Mouse (Mus musculus) MEL (cell line): ENCODE data around the gene Dgke. TPM values are rescaled to one million over a fixed set of nuclear protein-coding genes. Genes with fewer than 3 reads are reported as not detected.
A peak's percentile ranks its signal among the peaks of the same experiment; 100 is the strongest.

Experiments
- DNase-seq: peaks from one replicate; pipeline ENCODE4 v3.0.0; 2011; ENCODE audit warnings: low read depth, low spot score
- H3K27ac ChIP-seq: 2 replicates; pipeline ENCODE4 v1.5.1; 2012; ENCODE audit warnings: low read depth, mild to moderate bottlenecking, control low read depth, low read length, moderate library complexity; ENCODE audit not compliant: control insufficient read depth
- H3K27me3 ChIP-seq, 2 experiments: fragments of 150-350 bp in 1 of 2; sonication (generic) in 1 of 2; 2 replicates each; pipeline ENCODE4 v1.6.1; 2012; ENCODE audit warnings: low read length in 2 of 2, mild to moderate bottlenecking in 2 of 2, improper control_type of control experiment in 1 of 2, moderate library complexity in 1 of 2; ENCODE audit not compliant: insufficient read depth in 2 of 2, control insufficient read depth in 1 of 2
- H3K36me3 ChIP-seq, 2 experiments: 2 replicates each; pipeline ENCODE4 v1.6.1; 2012 to 2014; ENCODE audit warnings: low read length in 2 of 2, improper control_type of control experiment in 1 of 2, inconsistent platforms in 1 of 2, mild to moderate bottlenecking in 1 of 2; ENCODE audit not compliant: insufficient read depth in 2 of 2, control insufficient read depth in 1 of 2
- H3K4me1 ChIP-seq, 2 experiments: fragments of 150-350 bp in 1 of 2; sonication (generic) in 1 of 2; 2 replicates each; pipeline ENCODE4 v1.6.1; 2012; ENCODE audit warnings: low read length in 2 of 2, improper control_type of control experiment in 1 of 2, mild to moderate bottlenecking in 1 of 2; ENCODE audit not compliant: insufficient read depth in 2 of 2, control insufficient read depth in 1 of 2
- H3K4me3 ChIP-seq, 2 experiments: fragments of 150-350 bp in 1 of 2; sonication (generic) in 1 of 2; 2 replicates each; pipeline ENCODE4 v1.5.1; 2012; ENCODE audit warnings: low read depth in 2 of 2, low read length in 2 of 2, mild to moderate bottlenecking in 2 of 2, moderate library complexity in 2 of 2, control low read depth in 1 of 2, improper control_type of control experiment in 1 of 2; ENCODE audit not compliant: control insufficient read depth in 1 of 2, insufficient read depth in 1 of 2
- H3K79me2 ChIP-seq: 2 replicates; pipeline ENCODE4 v1.6.1; 2012; ENCODE audit warnings: mild to moderate bottlenecking, low read length, moderate library complexity; ENCODE audit not compliant: control insufficient read depth, poor library complexity, insufficient read depth
- H3K9ac ChIP-seq: 2 replicates; pipeline ENCODE4 v1.6.1; 2012; ENCODE audit warnings: low read depth, mild to moderate bottlenecking, control low read depth, low read length, moderate library complexity; ENCODE audit not compliant: control insufficient read depth, poor library complexity, severe bottlenecking
- H3K9me3 ChIP-seq: fragments of 150-350 bp; sonication (generic); replicated peaks from 2 replicates; pipeline ENCODE4 v1.6.1; 2012; ENCODE audit warnings: mild to moderate bottlenecking, low read length, improper control_type of control experiment, moderate library complexity; ENCODE audit not compliant: insufficient read depth
- BHLHE40 ChIP-seq: IDR thresholded peaks from 2 replicates; pipeline ENCODE4 v1.6.1; 2012; ENCODE audit warnings: low read depth, mild to moderate bottlenecking, inconsistent platforms, low read length, improper control_type of control experiment, borderline replicate concordance
- CHD1 ChIP-seq: IDR thresholded peaks from 2 replicates; pipeline ENCODE4 v1.6.1; 2012; ENCODE audit warnings: low read depth, mild to moderate bottlenecking, inconsistent platforms, low read length, improper control_type of control experiment
- CHD2 ChIP-seq: IDR thresholded peaks from 2 replicates; pipeline ENCODE4 v1.6.1; 2011; ENCODE audit warnings: low read length, improper control_type of control experiment
- CTCF ChIP-seq, 3 experiments: IDR thresholded peaks in 2 of 3; conservative IDR thresholded peaks in 1 of 3; 2 replicates each; pipeline ENCODE4 v1.5.1; 2011 to 2012; ENCODE audit warnings: low read length in 3 of 3, low read depth in 2 of 3, mild to moderate bottlenecking in 2 of 3, improper control_type of control experiment in 1 of 3, inconsistent platforms in 1 of 3, mixed read lengths in 1 of 3, moderate library complexity in 1 of 3; ENCODE audit not compliant: control insufficient read depth in 1 of 3, insufficient read depth in 1 of 3, poor library complexity in 1 of 3, severe bottlenecking in 1 of 3
- E2F4 ChIP-seq: IDR thresholded peaks from 2 replicates; pipeline ENCODE4 v1.6.1; 2011; ENCODE audit warnings: low read depth, low read length, improper control_type of control experiment, borderline replicate concordance
- ELF1 ChIP-seq: IDR thresholded peaks from 2 replicates; pipeline ENCODE4 v1.6.1; 2014; ENCODE audit warnings: low read depth, mild to moderate bottlenecking, inconsistent platforms, low read length, improper control_type of control experiment, moderate library complexity
- EP300 ChIP-seq, 2 experiments: IDR thresholded peaks; 2 replicates each; pipeline ENCODE4 v1.6.1; 2011; ENCODE audit warnings: improper control_type of control experiment in 2 of 2, low read length in 2 of 2, low read depth in 1 of 2, mild to moderate bottlenecking in 1 of 2
- ETS1 ChIP-seq: IDR thresholded peaks from 2 replicates; pipeline ENCODE4 v1.6.1; 2012; ENCODE audit warnings: low read depth, mild to moderate bottlenecking, inconsistent platforms, low read length, improper control_type of control experiment, moderate library complexity
- GABPA ChIP-seq: IDR thresholded peaks from 2 replicates; pipeline ENCODE4 v1.6.1; 2012; ENCODE audit warnings: low read depth, mild to moderate bottlenecking, inconsistent platforms, low read length, improper control_type of control experiment, moderate library complexity
- GATA1 ChIP-seq: IDR thresholded peaks from 2 replicates; pipeline ENCODE4 v1.6.1; 2011; ENCODE audit warnings: low read depth, low read length, improper control_type of control experiment
- HCFC1 ChIP-seq: IDR thresholded peaks from 2 replicates; pipeline ENCODE4 v1.6.1; 2012; ENCODE audit warnings: low read depth, mild to moderate bottlenecking, inconsistent platforms, low read length, improper control_type of control experiment, moderate library complexity
- JUND ChIP-seq: IDR thresholded peaks from 2 replicates; pipeline ENCODE4 v1.6.1; 2011; ENCODE audit warnings: low read depth, mild to moderate bottlenecking, improper control_type of control experiment, low read length
- KAT2A ChIP-seq: conservative IDR thresholded peaks from 2 replicates; pipeline ENCODE4 v1.6.1; 2012; ENCODE audit warnings: low read depth, low read length, improper control_type of control experiment, inconsistent platforms
- MAFK ChIP-seq: IDR thresholded peaks from 2 replicates; pipeline ENCODE4 v1.6.1; 2011; ENCODE audit warnings: low read depth, mild to moderate bottlenecking, low read length, improper control_type of control experiment, borderline replicate concordance
- MAX ChIP-seq: IDR thresholded peaks from 2 replicates; pipeline ENCODE4 v1.6.1; 2011; ENCODE audit warnings: low read length, improper control_type of control experiment
- MAZ ChIP-seq: IDR thresholded peaks from 2 replicates; pipeline ENCODE4 v1.6.1; 2012; ENCODE audit warnings: low read depth, mild to moderate bottlenecking, inconsistent platforms, low read length, improper control_type of control experiment
- MEF2A ChIP-seq: IDR thresholded peaks from 2 replicates; pipeline ENCODE4 v1.6.1; 2014; ENCODE audit warnings: low read depth, mild to moderate bottlenecking, inconsistent platforms, low read length, improper control_type of control experiment; ENCODE audit not compliant: poor library complexity, insufficient replicate concordance, severe bottlenecking; ENCODE audit errors: extremely low read depth
- MXI1 ChIP-seq: IDR thresholded peaks from 2 replicates; pipeline ENCODE4 v1.6.1; 2011; ENCODE audit warnings: mild to moderate bottlenecking, low read depth, low read length, improper control_type of control experiment
- MYB ChIP-seq: IDR thresholded peaks from 2 replicates; pipeline ENCODE4 v1.6.1; 2011; ENCODE audit warnings: mild to moderate bottlenecking, low read depth, low read length, improper control_type of control experiment
- MYC ChIP-seq: IDR thresholded peaks from 2 replicates; pipeline ENCODE4 v1.6.1; 2011; ENCODE audit warnings: low read depth, mild to moderate bottlenecking, low read length, improper control_type of control experiment, moderate library complexity
- NELFE ChIP-seq: IDR thresholded peaks from 2 replicates; pipeline ENCODE4 v1.6.1; 2011; ENCODE audit warnings: low read depth, low read length, improper control_type of control experiment
- NRF1 ChIP-seq: IDR thresholded peaks from 2 replicates; pipeline ENCODE4 v1.6.1; 2014; ENCODE audit warnings: low read depth, mild to moderate bottlenecking, inconsistent platforms, low read length, improper control_type of control experiment, moderate library complexity; ENCODE audit not compliant: poor library complexity, insufficient read depth, severe bottlenecking
- POLR2A ChIP-seq, 2 experiments: IDR thresholded peaks; 2 replicates each; pipeline ENCODE4 v1.6.1; 2011 to 2012; ENCODE audit warnings: low read length in 2 of 2, mild to moderate bottlenecking in 2 of 2, control low read depth in 1 of 2, improper control_type of control experiment in 1 of 2, low read depth in 1 of 2, moderate library complexity in 1 of 2; ENCODE audit not compliant: control insufficient read depth in 1 of 2, insufficient read depth in 1 of 2, poor library complexity in 1 of 2
- POLR2AphosphoS2 ChIP-seq: IDR thresholded peaks from 2 replicates; pipeline ENCODE4 v1.6.1; 2011; ENCODE audit warnings: low read length, improper control_type of control experiment
- POLR2AphosphoS5 ChIP-seq: IDR thresholded peaks from 2 replicates; pipeline ENCODE4 v1.6.1; 2012; ENCODE audit warnings: low read depth, borderline replicate concordance, mild to moderate bottlenecking, inconsistent platforms, low read length, moderate library complexity, mixed read lengths
- RAD21 ChIP-seq: IDR thresholded peaks from 2 replicates; pipeline ENCODE4 v1.6.1; 2011; ENCODE audit warnings: mild to moderate bottlenecking, low read depth, low read length, improper control_type of control experiment
- RCOR1 ChIP-seq: IDR thresholded peaks from 2 replicates; pipeline ENCODE4 v1.6.1; 2012; ENCODE audit warnings: low read depth, mild to moderate bottlenecking, inconsistent platforms, low read length, improper control_type of control experiment
- SIN3A ChIP-seq: IDR thresholded peaks from 2 replicates; pipeline ENCODE4 v1.6.1; 2012; ENCODE audit warnings: low read length, improper control_type of control experiment, inconsistent platforms
- SMC3 ChIP-seq: IDR thresholded peaks from 2 replicates; pipeline ENCODE4 v1.6.1; 2011; ENCODE audit warnings: low read depth, low read length, improper control_type of control experiment
- TAL1 ChIP-seq: IDR thresholded peaks from 2 replicates; pipeline ENCODE4 v1.6.1; 2012; ENCODE audit warnings: mild to moderate bottlenecking, inconsistent platforms, low read length, moderate library complexity, mixed read lengths
- TBP ChIP-seq: IDR thresholded peaks from 2 replicates; pipeline ENCODE4 v1.8.0; 2011; ENCODE audit warnings: low read depth, low read length, improper control_type of control experiment
- TCF12 ChIP-seq: IDR thresholded peaks from 2 replicates; pipeline ENCODE4 v1.6.1; 2014; ENCODE audit warnings: low read depth, mild to moderate bottlenecking, inconsistent platforms, low read length, improper control_type of control experiment, moderate library complexity
- UBTF ChIP-seq: IDR thresholded peaks from 2 replicates; pipeline ENCODE4 v1.6.1; 2012; ENCODE audit warnings: low read depth, mild to moderate bottlenecking, inconsistent platforms, low read length, improper control_type of control experiment, moderate library complexity, borderline replicate concordance; ENCODE audit not compliant: insufficient read depth
- USF1 ChIP-seq: IDR thresholded peaks from 2 replicates; pipeline ENCODE4 v1.6.1; 2014; ENCODE audit warnings: low read depth, mild to moderate bottlenecking, inconsistent platforms, low read length, improper control_type of control experiment, moderate library complexity
- USF2 ChIP-seq, 2 experiments: IDR thresholded peaks; 2 replicates each; pipeline ENCODE4 v1.6.1; 2011 to 2012; ENCODE audit warnings: improper control_type of control experiment in 2 of 2, low read length in 2 of 2, borderline replicate concordance in 1 of 2, inconsistent platforms in 1 of 2, low read depth in 1 of 2, mild to moderate bottlenecking in 1 of 2; ENCODE audit not compliant: insufficient read depth in 1 of 2
- ZKSCAN1 ChIP-seq: IDR thresholded peaks from 2 replicates; pipeline ENCODE4 v1.6.1; 2012; ENCODE audit warnings: low read depth, mild to moderate bottlenecking, inconsistent platforms, low read length, improper control_type of control experiment, moderate library complexity
- ZMIZ1 ChIP-seq: IDR thresholded peaks from 2 replicates; pipeline ENCODE4 v1.6.1; 2012; ENCODE audit warnings: low read depth, mild to moderate bottlenecking, inconsistent platforms, low read length, improper control_type of control experiment, moderate library complexity
- ZNF384 ChIP-seq: IDR thresholded peaks from 2 replicates; pipeline ENCODE4 v1.6.1; 2012; ENCODE audit warnings: low read depth, mild to moderate bottlenecking, inconsistent platforms, low read length, improper control_type of control experiment
- polyA plus RNA-seq, 2 experiments: library from polyadenylated mRNA; stranded (reverse) in 1 of 2; unstranded in 1 of 2; fragments of >175 nt in 1 of 2; fragments of >200 nt in 1 of 2; gene quantifications; 2 replicates each; pipeline versions ENCODE4 v1.2.1 to v1.2.4; 2012; ENCODE audit warnings: low replicate concordance in 2 of 2, low read depth in 1 of 2; ENCODE audit not compliant: insufficient read length in 2 of 2, insufficient read depth in 1 of 2, missing spikeins in 1 of 2
- total RNA-seq: library from RNA; depleted of rRNA; stranded (reverse); fragments of 300-350 nt; gene quantifications from 2 replicates; pipeline ENCODE4 v1.2.3, GENCODE M21; 2012

Gene Dgke
- total and polyA plus RNA-seq, 3 experiments, result 5.2 to 6.4 TPM; not detected in 1

- Histone ChIP-seq H3K27me3 (peaks cover 2 to 5% of the 10 kb centered on the region in 2 experiments), H3K4me3 (no peak overlapping the region)
- peak; percentile 88 for DNase-seq
- TF ChIP-seq TAL1 (no peak), USF2 (IDR thresholded peaks at IDR 0.05; ENCODE audit: borderline replicate concordance in 1 of 2, insufficient read depth in 1 of 2, low read depth in 1 of 2, low read length in 2 of 2) (no peak), ETS1 (no peak), GATA1 (no peak), ZMIZ1 (no peak), NELFE (no peak), MYB (no peak), TBP (no peak), CHD2 (no peak), ELF1 (no peak), MAZ (no peak), POLR2AphosphoS5 (no peak), HCFC1 (no peak), POLR2AphosphoS2 (no peak), CTCF (IDR thresholded peaks at IDR 0.05 in 2 of 3, conservative IDR thresholded peaks at IDR 0.05 in 1 of 3; ENCODE audit: control insufficient read depth in 1 of 3, insufficient read depth in 1 of 3, low read depth in 2 of 3, low read length in 3 of 3, poor library complexity in 1 of 3, severe bottlenecking in 1 of 3) (peak; percentile 41 to 88 (median 73)), E2F4 (no peak), EP300 (IDR thresholded peaks at IDR 0.05; ENCODE audit: low read depth in 1 of 2, low read length in 2 of 2) (no peak), SIN3A (peak; percentile 47; the same call in 1 of the 2 replicates), USF1 (no peak), NRF1 (no peak), KAT2A (no peak), MEF2A (no peak), JUND (no peak), TCF12 (no peak), ZKSCAN1 (no peak), CHD1 (no peak), RCOR1 (no peak), ZNF384 (no peak), BHLHE40 (no peak), MAX (no peak), GABPA (no peak), RAD21 (peak; percentile 53), MXI1 (peak; percentile 38; the same call in 1 of the 2 replicates), SMC3 (peak; percentile 83), POLR2A (IDR thresholded peaks at IDR 0.05; ENCODE audit: control insufficient read depth in 1 of 2, insufficient read depth in 1 of 2, low read depth in 1 of 2, low read length in 2 of 2, poor library complexity in 1 of 2) (no peak), UBTF (no peak), MYC (0 out of 2 replicates have a peak, but pooled peaks have one; percentile 63), MAFK (no peak)
Measured at GRCm38 (mm10) chr11:89069303-89069702, 2.7 kb upstream of the Dgke start.

More at GRCm38 (mm10) chr11:89069303-89069702, 2.7 kb upstream of the Dgke start:
- Histone ChIP-seq H3K9ac (no peak overlapping the region), H3K36me3 (peaks cover 0 to 3% of the 10 kb centered on the region in 2 experiments; a peak in 1 of 4 replicates), H3K27ac (no peak overlapping the region), H3K79me2 (no peaks in the 10 kb centered on the region), H3K9me3 (no peaks in the 10 kb centered on the region), H3K4me1 (no peaks in the 10 kb centered on the region)
